20 mouse cellular contexts compared by ENCODE assay signal in genomic region chr13:49202556-49202955, GRCm38 (mm10). TPM values are rescaled to one million over a fixed set of nuclear protein-coding genes. Genes with fewer than 3 reads are reported as not detected.
DNase-seq lines count a peak whose midpoint lies in the region; TF ChIP-seq lines count a peak whose summit lies in the region.
"Had no signal": no experiment of that assay in that cellular context is flagged by ENCODE, and none has a peak within 500 bp of the region (broad histone marks: within the 10 kb centered on the region; RNA-seq: fewer than 3 reads in every experiment).

No protein-coding gene starts in this region.

- H3K9ac ChIP-seq in heart, adult 2 months (ENCODE audit: low read depth, low read length), result no peak overlapping the region

- DNase-seq in heart, adult 11 months, result peak; percentile 91
- DNase-seq in heart, adult 2 months, result no peak
- DNase-seq in thymus, adult 2 months, result no peak
- DNase-seq: adrenal gland, adult 2 months; adrenal gland, adult 8-10 months; adrenal gland, postnatal 10 days; adrenal gland, postnatal 14 days; adrenal gland, postnatal 25 days; adrenal gland, postnatal 36 days; B cell, adult 2 months; cerebellum, adult 11 months; cerebellum, adult 18-20 months had no signal

- no peaks in the 10 kb centered on the region for H3K36me3 ChIP-seq in heart, adult 2 months (ENCODE audit: control insufficient read depth, insufficient read depth, low read length)
- peaks cover 43% of the 10 kb centered on the region; the same call in 1 of the 2 replicates for H3K36me3 ChIP-seq in macrophage (ENCODE audit: inconsistent target)
- no peaks in the 10 kb centered on the region for H3K36me3 ChIP-seq in thymus, adult 2 months (ENCODE audit: control insufficient read depth, insufficient read depth, low read length)

- no peak for TF ChIP-seq CTCF in heart, adult 2 months (IDR thresholded peaks at IDR 0.05)
- TF ChIP-seq CTCF in thymus, adult 2 months (IDR thresholded peaks at IDR 0.05; ENCODE audit: borderline replicate concordance, control insufficient read depth, extremely low read depth, insufficient read depth, low read length, poor library complexity), result no peak

- H3K27me3 ChIP-seq in heart, adult 2 months (ENCODE audit: control insufficient read depth, insufficient read depth, low read length), result no peaks in the 10 kb centered on the region
- H3K27me3 ChIP-seq in thymus, adult 2 months (ENCODE audit: control insufficient read depth, insufficient read depth, low read length), result no peaks in the 10 kb centered on the region
- H3K27me3 ChIP-seq: CH12.LX, Patski had no signal

- intact Hi-C loops in heart, adult 2 months (cut with DNase I), result no loop called here

- H3K79me2 ChIP-seq in heart, adult 2 months (replicated peaks; ENCODE audit: control insufficient read depth, insufficient read depth, low read length), result no peaks in the 10 kb centered on the region
- peaks cover 34% of the 10 kb centered on the region for H3K79me2 ChIP-seq in macrophage (ENCODE audit: inconsistent target)

- no peak overlapping the region for H3K4me3 ChIP-seq in heart, adult 2 months
- H3K4me3 ChIP-seq in macrophage (ENCODE audit: inconsistent target), result no peak overlapping the region
- no peak overlapping the region for H3K4me3 ChIP-seq in thymus, adult 2 months (ENCODE audit: control insufficient read depth, insufficient read depth, low read length)

- no peak overlapping the region for H3K27ac ChIP-seq in heart, adult 2 months
- H3K27ac ChIP-seq in macrophage, result peak overlapping the region; percentile 95; the same call in 1 of the 2 replicates
- H3K27ac ChIP-seq in thymus, adult 2 months (ENCODE audit: control insufficient read depth, insufficient read depth, low read length), result no peak overlapping the region

- TF ChIP-seq POLR2A in heart, adult 2 months (IDR thresholded peaks at IDR 0.05; ENCODE audit: insufficient read depth, low read depth, low read length), result no peak
- TF ChIP-seq POLR2A in thymus, adult 2 months (IDR thresholded peaks at IDR 0.05; ENCODE audit: control insufficient read depth, extremely low read depth, insufficient read depth, low read length, poor library complexity), result no peak

- WGBS in heart, adult 2 months, result 97% methylated on average over 7 of the region's 7 CpGs
- over 99% methylated on average over 7 of the region's 7 CpGs for WGBS in macrophage (ENCODE audit: missing documents)
- 95% methylated on average over 7 of the region's 7 CpGs for WGBS in thymus, adult 2 months

- H3K4me1 ChIP-seq in heart, adult 2 months (ENCODE audit: control insufficient read depth, insufficient read depth, low read length), result peaks cover 7% of the 10 kb centered on the region
- peaks cover 10% of the 10 kb centered on the region; the same call in 1 of the 2 replicates for H3K4me1 ChIP-seq in thymus, adult 2 months (replicated peaks; ENCODE audit: control insufficient read depth, insufficient read depth, low read length)

- TF ChIP-seq EP300 in heart, adult 2 months (IDR thresholded peaks at IDR 0.05; ENCODE audit: insufficient read depth, low read depth, low read length), result no peak

RNA-seq across cellular contexts. Expression of gene Card19, which starts 13.3 kb away (rescaled TPM):
- total RNA-seq in heart, adult 2 months (2021), result 100 to 1,000 TPM; 138 to 184 TPM
- polyA plus RNA-seq in heart, adult 2 months (2012; rRNA removed), result 179 and 234 TPM in 2 replicates
- 100 to 1,000 TPM in 16 of 26 experiments, 10 to 100 TPM in 10; 39.0 to 263 (median 106) TPM for total RNA-seq in macrophage (2018; cell fraction: chromatin; rRNA removed)
- 100 to 1,000 TPM in 24 of 26 experiments, 10 to 100 TPM in 2; 89.0 to 237 (median 139) TPM for total RNA-seq in macrophage (2018; cell fraction: cytosol; rRNA removed)
- 100 to 1,000 TPM in 13 of 26 experiments, 10 to 100 TPM in 13; 48.7 to 301 (median 97.5) TPM for total RNA-seq in macrophage (2018; cell fraction: nucleus; rRNA removed)
- 133 to 174 TPM (median 144 TPM) in 3 replicates for polyA plus RNA-seq in macrophage (2018)
- 79.1 and 86.2 TPM in 2 replicates for polyA plus RNA-seq in thymus, adult 2 months (2012; rRNA removed)

RNA-seq across cellular contexts. Expression of gene Ninj1, which starts 15.3 kb away (rescaled TPM):
- total RNA-seq in heart, adult 2 months (2021), result 100 to 1,000 TPM; 108 to 152 TPM
- polyA plus RNA-seq in heart, adult 2 months (2012; rRNA removed), result 157 and 220 TPM in 2 replicates
- total RNA-seq in macrophage (2018; cell fraction: chromatin; rRNA removed), result 100 to 1,000 TPM in 15 of 26 experiments, 10 to 100 TPM in 11; 30.0 to 203 (median 120) TPM
- 100 to 1,000 TPM; 384 to 615 (median 485) TPM for total RNA-seq in macrophage (2018; cell fraction: cytosol; rRNA removed)
- 100 to 1,000 TPM in 25 of 26 experiments, 10 to 100 TPM in 1; 70.1 to 330 (median 238) TPM for total RNA-seq in macrophage (2018; cell fraction: nucleus; rRNA removed)
- polyA plus RNA-seq in macrophage (2018), result 275 to 508 TPM (median 332 TPM) in 3 replicates
- 98.1 and 113 TPM in 2 replicates for polyA plus RNA-seq in thymus, adult 2 months (2012; rRNA removed)

RNA-seq across cellular contexts. Expression of gene Susd3, which starts 46.0 kb away (rescaled TPM):
- under 1 TPM; 0.32 to 0.63 TPM for total RNA-seq in heart, adult 2 months (2021)
- 1.1 and 1.4 TPM in 2 replicates for polyA plus RNA-seq in heart, adult 2 months (2012; rRNA removed)
- 10 to 100 TPM in 13 of 26 experiments, 1 to 10 TPM in 13; 1.5 to 48.4 (median 10.7) TPM for total RNA-seq in macrophage (2018; cell fraction: chromatin; rRNA removed)
- total RNA-seq in macrophage (2018; cell fraction: cytosol; rRNA removed), result 10 to 100 TPM; 10.5 to 38.8 (median 20.5) TPM
- total RNA-seq in macrophage (2018; cell fraction: nucleus; rRNA removed), result 10 to 100 TPM in 15 of 26 experiments, 1 to 10 TPM in 11; 3.7 to 42.9 (median 10.8) TPM
- 17.9 to 41.2 TPM (median 39.0 TPM) in 3 replicates for polyA plus RNA-seq in macrophage (2018)
- polyA plus RNA-seq in thymus, adult 2 months (2012; rRNA removed), result 13.1 and 16.2 TPM in 2 replicates
- polyA plus RNA-seq: Patski had no signal

RNA-seq across cellular contexts. Expression of gene Wnk2, which starts 54.7 kb away (rescaled TPM):
- total RNA-seq in heart, adult 2 months (2021), result 10 to 100 TPM; 66.7 to 79.4 TPM
- 28.7 and 30.9 TPM in 2 replicates for polyA plus RNA-seq in heart, adult 2 months (2012; rRNA removed)
- total RNA-seq in macrophage (2018; cell fraction: chromatin; rRNA removed), result 1 to 10 TPM in 14 of 26 experiments, under 1 TPM in 5, not detected in 7; 0.12 to 6.5 (median 3.8) TPM
- under 1 TPM in 16 of 26 experiments, not detected in 10; under 0.01 to 0.81 (median 0.47) TPM for total RNA-seq in macrophage (2018; cell fraction: cytosol; rRNA removed)
- 1 to 10 TPM in 11 of 26 experiments, under 1 TPM in 4, not detected in 11; 0.08 to 5.1 (median 1.9) TPM for total RNA-seq in macrophage (2018; cell fraction: nucleus; rRNA removed)
- not detected in 3 replicates for polyA plus RNA-seq in macrophage (2018)
- 2.3 and 3.9 TPM in 2 replicates for polyA plus RNA-seq in thymus, adult 2 months (2012; rRNA removed)
- total RNA-seq: MEL had no signal
- polyA plus RNA-seq: activated CD4-positive, CD25-positive, alpha-beta regulatory T cell, adult 4 months; C2C12; CD4-positive, CD25-positive, alpha-beta regulatory T cell, adult 4 months; G1E had no signal
